In the genomic region with DNA sequence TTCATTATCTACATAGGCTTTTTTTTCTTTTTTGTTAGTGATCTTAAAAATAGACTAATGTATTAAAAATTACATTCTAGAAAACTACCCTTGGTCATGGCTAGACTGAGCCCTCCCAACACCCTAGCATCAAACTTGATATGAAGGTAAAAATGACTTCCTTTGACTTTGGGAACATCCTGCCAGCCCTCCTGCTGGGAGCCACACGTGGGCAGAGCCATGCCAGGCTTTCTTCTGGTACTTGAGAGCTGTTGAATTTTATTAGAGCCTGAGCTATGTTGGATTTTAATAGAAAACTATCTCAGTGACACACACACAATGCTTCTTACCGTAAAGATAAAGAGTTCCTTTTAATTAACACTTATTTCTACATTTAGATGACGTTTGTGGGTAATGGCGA, we compare ENCODE assay signal across 17 mouse cellular contexts. TPM values are rescaled to one million over a fixed set of nuclear protein-coding genes. Genes with fewer than 3 reads are reported as not detected.
DNase-seq lines count a peak whose midpoint lies in the region; ATAC-seq and TF ChIP-seq lines count a peak whose summit lies in the region.
"Had no signal": no experiment of that assay in that cellular context is flagged by ENCODE, and none has a peak within 500 bp of the region (broad histone marks: within the 10 kb centered on the region; RNA-seq: fewer than 3 reads in every experiment).

No protein-coding gene starts in this region.

- H3K4me2 ChIP-seq in midbrain, embryonic 11.5 days: no peak overlapping the region
- H3K4me2 ChIP-seq: embryonic facial prominence, embryonic 13.5 days; forebrain, embryonic 12.5 days; heart, embryonic 13.5 days; hindbrain, embryonic 15.5 days had no signal

- WGBS in cerebellum, adult 2 months: 30% methylated on average over 4 of the region's 4 CpGs
- 90% methylated on average over 4 of the region's 4 CpGs for WGBS in midbrain, embryonic 11.5 days

- no peak for ATAC-seq in midbrain, embryonic 11.5 days (ENCODE audit: low FRiP score)
- ATAC-seq in megakaryocyte, adult 5-6 weeks (ENCODE audit: poor library complexity, severe bottlenecking): no peak
- ATAC-seq: forebrain, embryonic 16.5 days; intestine, embryonic 16.5 days had no signal

- H3K4me3 ChIP-seq in cerebellum, adult 2 months (replicated peaks; ENCODE audit: insufficient read depth, low read depth, low read length): no peak overlapping the region
- no peak overlapping the region for H3K4me3 ChIP-seq in midbrain, embryonic 11.5 days (ENCODE audit: low read depth, low read length)
- H3K4me3 ChIP-seq: embryonic facial prominence, embryonic 13.5 days; forebrain, embryonic 12.5 days; heart, embryonic 13.5 days; hindbrain, embryonic 15.5 days had no signal

- H3K9me3 ChIP-seq in midbrain, embryonic 11.5 days (ENCODE audit: control insufficient read depth, low read length): no peaks in the 10 kb centered on the region
- H3K9me3 ChIP-seq: embryonic facial prominence, embryonic 13.5 days; heart, embryonic 13.5 days; hindbrain, embryonic 15.5 days had no signal

- H3K36me3 ChIP-seq in midbrain, embryonic 11.5 days (ENCODE audit: control insufficient read depth, insufficient read depth, low read length): no peaks in the 10 kb centered on the region

- H3K9ac ChIP-seq in midbrain, embryonic 11.5 days (ENCODE audit: low read length): no peak overlapping the region
- H3K9ac ChIP-seq: embryonic facial prominence, embryonic 13.5 days; forebrain, embryonic 12.5 days; heart, embryonic 13.5 days; hindbrain, embryonic 15.5 days had no signal

- H3K27ac ChIP-seq in cerebellum, adult 2 months (ENCODE audit: insufficient read depth, low read length): no peak overlapping the region
- H3K27ac ChIP-seq in midbrain, embryonic 11.5 days (ENCODE audit: low read depth, low read length): no peak overlapping the region
- H3K27ac ChIP-seq: embryonic facial prominence, embryonic 13.5 days; forebrain, embryonic 12.5 days; heart, embryonic 13.5 days; hindbrain, embryonic 15.5 days had no signal

- no peak for TF ChIP-seq CTCF in cerebellum, adult 2 months (IDR thresholded peaks at IDR 0.05; ENCODE audit: borderline replicate concordance, insufficient read depth, low read depth, low read length)

- peak; percentile 17 for DNase-seq in left cerebral cortex, postnatal 4 days
- DNase-seq in left cerebral cortex, postnatal 36 days (ENCODE audit: low spot score in 2 of 2): no peak
- DNase-seq in cerebellum, adult 2 months: peak; percentile 59 to 67
- peak; percentile 70 to 71 for DNase-seq in cerebellum, postnatal 10 days
- no peak for DNase-seq in midbrain, embryonic 11.5 days (ENCODE audit: low spot score, missing footprints)
- no peak for DNase-seq in layer of hippocampus, postnatal 14 days (ENCODE audit: low spot score in 2 of 2)
- DNase-seq: adrenal gland, postnatal 10 days; gastrocnemius, postnatal 14 days; heart, postnatal 36 days; kidney, adult 8-10 months had no signal

- H3K4me1 ChIP-seq in cerebellum, adult 2 months (ENCODE audit: control insufficient read depth, insufficient read depth, low read length): peaks cover 6% of the 10 kb centered on the region
- H3K4me1 ChIP-seq in midbrain, embryonic 11.5 days (ENCODE audit: control insufficient read depth, insufficient read depth, low read length): no peaks in the 10 kb centered on the region
- H3K4me1 ChIP-seq: embryonic facial prominence, embryonic 13.5 days; forebrain, embryonic 12.5 days had no signal

- TF ChIP-seq POLR2A in cerebellum, adult 2 months (IDR thresholded peaks at IDR 0.05; ENCODE audit: borderline replicate concordance, insufficient read depth, low read length): no peak

- no peaks in the 10 kb centered on the region for H3K27me3 ChIP-seq in cerebellum, adult 2 months (ENCODE audit: control insufficient read depth, insufficient read depth, low read length)
- no peaks in the 10 kb centered on the region for H3K27me3 ChIP-seq in midbrain, embryonic 11.5 days (ENCODE audit: control insufficient read depth, insufficient read depth, low read length)
- H3K27me3 ChIP-seq: embryonic facial prominence, embryonic 13.5 days; forebrain, embryonic 12.5 days; heart, embryonic 13.5 days; hindbrain, embryonic 15.5 days had no signal

- intact Hi-C loops in left cerebral cortex, postnatal 4 days (cut with DNase I): no loop called here
- intact Hi-C loops in left cerebral cortex, postnatal 36 days (cut with DNase I): no loop called here

RNA-seq across cellular contexts. Expression of a gene that starts 23.4 kb away (rescaled TPM):
- 1 to 10 TPM; 1.8 to 2.2 TPM for total RNA-seq in left cerebral cortex, postnatal 4 days (2021)
- 1 to 10 TPM in 1 of 2 experiments, under 1 TPM in 1; 0.62 to 1.8 TPM for total RNA-seq in left cerebral cortex, postnatal 36 days (2021)
- 0.69 and 0.70 TPM in 2 replicates for polyA plus RNA-seq in cerebellum, adult 2 months (2012; rRNA removed)
- 0.39 and 1.1 TPM in 2 replicates for polyA plus RNA-seq in midbrain, embryonic 11.5 days (2014; fragmentation: Nextera tagmentation; extraction: Ambion mirVana)
- total RNA-seq in layer of hippocampus, postnatal 14 days (2021): 1 to 10 TPM; 1.4 to 2.0 TPM
- 1.3 and 2.7 TPM in 2 replicates for total RNA-seq in megakaryocyte, adult 5-6 weeks (2015)
- total RNA-seq in megakaryocyte, adult 5-6 weeks (2017): 1.8 and 2.2 TPM in 2 replicates

RNA-seq across cellular contexts. Expression of a gene that starts 34.3 kb away (rescaled TPM):
- total RNA-seq in left cerebral cortex, postnatal 4 days (2021): 10 to 100 TPM; 50.8 to 53.1 TPM
- total RNA-seq in left cerebral cortex, postnatal 36 days (2021): 10 to 100 TPM; 36.4 to 44.1 TPM
- 30.0 and 30.1 TPM in 2 replicates for polyA plus RNA-seq in cerebellum, adult 2 months (2012; rRNA removed)
- polyA plus RNA-seq in midbrain, embryonic 11.5 days (2014; fragmentation: Nextera tagmentation; extraction: Ambion mirVana): 10.2 and 10.4 TPM in 2 replicates
- total RNA-seq in layer of hippocampus, postnatal 14 days (2021): 10 to 100 TPM; 48.7 to 49.6 TPM
- total RNA-seq in megakaryocyte, adult 5-6 weeks (2015): 32.0 and 41.3 TPM in 2 replicates
- 20.6 and 28.1 TPM in 2 replicates for total RNA-seq in megakaryocyte, adult 5-6 weeks (2017)

Comparison
In these comparisons a context has a peak if more than half of its experiments do, and no peak if none do; other contexts are left out.
1. DNase-seq: peak in left cerebral cortex, postnatal 4 days (single experiment), cerebellum, adult 2 months (2 of 2) and cerebellum, postnatal 10 days (2 of 2); none in left cerebral cortex, postnatal 36 days (0 of 2), midbrain, embryonic 11.5 days (single experiment) and layer of hippocampus, postnatal 14 days (0 of 2).